Mouse (Mus musculus): ENCODE data around the gene Zfp609. TPM values are rescaled to one million over a fixed set of nuclear protein-coding genes. Genes with fewer than 3 reads are reported as not detected.
A peak's percentile ranks its signal among the peaks of the same experiment; 100 is the strongest.
"Not testable (repeated sequence)": the region's sequence is repeated elsewhere in the genome, so short reads cannot be mapped to it uniquely, and the experiment has no call there.

The Zfp609 gene
- polyA plus RNA-seq, 1 experiment from 2014 or later: 9.2 TPM

- DNase-seq: no peak
- 97% methylated on average over 3 of the region's 3 CpGs for WGBS
- H3K27me3 ChIP-seq (ENCODE audit: control insufficient read depth, insufficient read depth, low read length): no peaks in the 10 kb centered on the region
Measured at GRCm38 (mm10) chr9:65789788-65790187, 37.6 kb downstream of the Zfp609 start.

GRCm38 (mm10) chr9:65788556-65788955 is 38.8 kb downstream of the Zfp609 start:
- no peaks in the 10 kb centered on the region for H3K9me3 ChIP-seq (ENCODE audit: control insufficient read depth, low read length)
- no peak for ATAC-seq (ENCODE audit: low FRiP score, low TSS enrichment)
- no peak overlapping the region for H3K4me3 ChIP-seq (replicated peaks; ENCODE audit: low read depth, low read length)
- WGBS: 80% methylated on average over 4 of the region's 4 CpGs
- no peak overlapping the region for H3K9ac ChIP-seq (replicated peaks; ENCODE audit: low read length)
- H3K27ac ChIP-seq (replicated peaks; ENCODE audit: low read depth, low read length): 0 out of 2 replicates have a peak overlapping the region, but pooled peaks have one; percentile 8
- no peak overlapping the region for H3K4me2 ChIP-seq (ENCODE audit: low read length)
- no peaks in the 10 kb centered on the region for H3K27me3 ChIP-seq (ENCODE audit: control insufficient read depth, insufficient read depth, low read length)
- no peak for DNase-seq
- H3K36me3 ChIP-seq (ENCODE audit: control insufficient read depth, insufficient read depth, low read length): peaks cover 3% of the 10 kb centered on the region; the same call in 1 of the 2 replicates
- peaks cover 46% of the 10 kb centered on the region for H3K4me1 ChIP-seq (ENCODE audit: control insufficient read depth, insufficient read depth, low read length)

More at GRCm38 (mm10) chr9:65789788-65790187, 37.6 kb downstream of the Zfp609 start:
- no peak for ATAC-seq (ENCODE audit: low FRiP score, low TSS enrichment)
- H3K36me3 ChIP-seq (ENCODE audit: control insufficient read depth, insufficient read depth, low read length): peaks cover 10% of the 10 kb centered on the region; the same call in 1 of the 2 replicates
- no peak overlapping the region for H3K4me3 ChIP-seq (replicated peaks; ENCODE audit: low read depth, low read length)
- H3K9me3 ChIP-seq (ENCODE audit: control insufficient read depth, low read length): no peaks in the 10 kb centered on the region
- no peak overlapping the region for H3K27ac ChIP-seq (replicated peaks; ENCODE audit: low read depth, low read length)
- no peak overlapping the region for H3K4me2 ChIP-seq (ENCODE audit: low read length)
- H3K9ac ChIP-seq (replicated peaks; ENCODE audit: low read length): no peak overlapping the region
- peaks cover 53% of the 10 kb centered on the region for H3K4me1 ChIP-seq (ENCODE audit: control insufficient read depth, insufficient read depth, low read length)

GRCm38 (mm10) chr9:65787829-65788344 is 39.5 kb downstream of the Zfp609 start:
- Histone ChIP-seq H3K27ac (replicated peaks; ENCODE audit: low read depth, low read length) (peak overlapping the region; percentile 75), H3K9ac (replicated peaks; ENCODE audit: low read length) (no peak overlapping the region; the same call in 1 of the 2 replicates), H3K4me2 (ENCODE audit: low read length) (peak overlapping the region; percentile 10; the same call in 1 of the 2 replicates), H3K27me3 (ENCODE audit: control insufficient read depth, insufficient read depth, low read length) (no peaks in the 10 kb centered on the region), H3K4me1 (ENCODE audit: control insufficient read depth, insufficient read depth, low read length) (peaks cover 44% of the 10 kb centered on the region), H3K4me3 (replicated peaks; ENCODE audit: low read depth, low read length) (no peak overlapping the region), H3K36me3 (ENCODE audit: control insufficient read depth, insufficient read depth, low read length) (peaks cover under 1% of the 10 kb centered on the region; the same call in 1 of the 2 replicates), H3K9me3 (ENCODE audit: control insufficient read depth, low read length) (no peaks in the 10 kb centered on the region)
- ATAC-seq (ENCODE audit: low FRiP score, low TSS enrichment): no peak
- 66% methylated on average over 4 of the region's 4 CpGs for whole genome bisulfite sequencing
- DNase-seq: no peak

GRCm38 (mm10) chr9:65786885-65787787 is 40.2 kb downstream of the Zfp609 start:
- whole genome bisulfite sequencing: 37% methylated on average over 8 of the region's 8 CpGs
- ATAC-seq (ENCODE audit: low FRiP score, low TSS enrichment): no peak
- DNase-seq: peak; percentile 62
- Histone ChIP-seq H3K9ac (replicated peaks; ENCODE audit: low read length) (no peak overlapping the region; the same call in 1 of the 2 replicates), H3K27me3 (ENCODE audit: control insufficient read depth, insufficient read depth, low read length) (no peaks in the 10 kb centered on the region), H3K36me3 (ENCODE audit: control insufficient read depth, insufficient read depth, low read length) (no peaks in the 10 kb centered on the region), H3K4me2 (ENCODE audit: low read length) (peak overlapping the region; percentile 14), H3K4me3 (replicated peaks; ENCODE audit: low read depth, low read length) (no peak overlapping the region), H3K9me3 (ENCODE audit: control insufficient read depth, low read length) (no peaks in the 10 kb centered on the region), H3K27ac (replicated peaks; ENCODE audit: low read depth, low read length) (peak overlapping the region; percentile 75), H3K4me1 (ENCODE audit: control insufficient read depth, insufficient read depth, low read length) (peaks cover 39% of the 10 kb centered on the region)

- H3K36me3 ChIP-seq (ENCODE audit: control insufficient read depth, insufficient read depth, low read length): no peaks in the 10 kb centered on the region
- H3K27ac ChIP-seq (replicated peaks; ENCODE audit: low read depth, low read length): no peak overlapping the region
- H3K4me1 ChIP-seq (ENCODE audit: control insufficient read depth, insufficient read depth, low read length): peaks cover 28% of the 10 kb centered on the region
- 79% methylated on average over 4 of the region's 4 CpGs for WGBS
- no peak overlapping the region for H3K4me3 ChIP-seq (replicated peaks; ENCODE audit: low read depth, low read length)
- no peak for DNase-seq
- H3K9ac ChIP-seq (replicated peaks; ENCODE audit: low read length): no peak overlapping the region
- H3K27me3 ChIP-seq (ENCODE audit: control insufficient read depth, insufficient read depth, low read length): no peaks in the 10 kb centered on the region
- ATAC-seq (ENCODE audit: low FRiP score, low TSS enrichment): no peak
- H3K4me2 ChIP-seq (ENCODE audit: low read length): no peak overlapping the region
- no peaks in the 10 kb centered on the region for H3K9me3 ChIP-seq (ENCODE audit: control insufficient read depth, low read length)
Measured at GRCm38 (mm10) chr9:65785772-65786368, 41.5 kb downstream of the Zfp609 start.

- DNase-seq: not testable (repeated sequence)
- 97% methylated on average over 3 of the region's 3 CpGs for WGBS
Measured at GRCm38 (mm10) chr9:65779619-65780018, 47.7 kb downstream of the Zfp609 start.

GRCm38 (mm10) chr9:65776874-65777432 is 50.4 kb downstream of the Zfp609 start:
- no peak for ATAC-seq (ENCODE audit: low FRiP score, low TSS enrichment)
- H3K9ac ChIP-seq (replicated peaks; ENCODE audit: low read length): no peak overlapping the region

More at GRCm38 (mm10) chr9:65779619-65780018, 47.7 kb downstream of the Zfp609 start:
- not testable (repeated sequence) for H3K9ac ChIP-seq (replicated peaks; ENCODE audit: low read length); H3K4me2 ChIP-seq (ENCODE audit: low read length); H3K27me3 ChIP-seq (ENCODE audit: control insufficient read depth, insufficient read depth, low read length); H3K4me3 ChIP-seq (replicated peaks; ENCODE audit: low read depth, low read length); ATAC-seq (ENCODE audit: low FRiP score, low TSS enrichment); H3K36me3 ChIP-seq (ENCODE audit: control insufficient read depth, insufficient read depth, low read length); H3K9me3 ChIP-seq (ENCODE audit: control insufficient read depth, low read length); H3K27ac ChIP-seq (replicated peaks; ENCODE audit: low read depth, low read length)
- peaks cover 11% of the 10 kb centered on the region; the same call in 1 of the 2 replicates for H3K4me1 ChIP-seq (ENCODE audit: control insufficient read depth, insufficient read depth, low read length)

GRCm38 (mm10) chr9:65776137-65776872 is 51.1 kb downstream of the Zfp609 start:
- Histone ChIP-seq H3K9me3 (ENCODE audit: control insufficient read depth, low read length) (no peaks in the 10 kb centered on the region), H3K36me3 (ENCODE audit: control insufficient read depth, insufficient read depth, low read length) (no peaks in the 10 kb centered on the region), H3K4me1 (ENCODE audit: control insufficient read depth, insufficient read depth, low read length) (peaks cover 13% of the 10 kb centered on the region; the same call in 1 of the 2 replicates), H3K27me3 (ENCODE audit: control insufficient read depth, insufficient read depth, low read length) (no peaks in the 10 kb centered on the region), H3K4me2 (ENCODE audit: low read length) (no peak overlapping the region), H3K27ac (replicated peaks; ENCODE audit: low read depth, low read length) (no peak overlapping the region), H3K9ac (replicated peaks; ENCODE audit: low read length) (no peak overlapping the region), H3K4me3 (replicated peaks; ENCODE audit: low read depth, low read length) (no peak overlapping the region)
- WGBS: 7% methylated on average over 8 of the region's 8 CpGs
- ATAC-seq (ENCODE audit: low FRiP score, low TSS enrichment) (no peak), DNase-seq (no peak)

More at GRCm38 (mm10) chr9:65776874-65777432, 50.4 kb downstream of the Zfp609 start:
- Histone ChIP-seq H3K4me2 (ENCODE audit: low read length) (no peak overlapping the region), H3K27me3 (ENCODE audit: control insufficient read depth, insufficient read depth, low read length) (no peaks in the 10 kb centered on the region), H3K36me3 (ENCODE audit: control insufficient read depth, insufficient read depth, low read length) (no peaks in the 10 kb centered on the region), H3K9me3 (ENCODE audit: control insufficient read depth, low read length) (no peaks in the 10 kb centered on the region), H3K27ac (replicated peaks; ENCODE audit: low read depth, low read length) (no peak overlapping the region), H3K4me3 (replicated peaks; ENCODE audit: low read depth, low read length) (no peak overlapping the region), H3K4me1 (ENCODE audit: control insufficient read depth, insufficient read depth, low read length) (peaks cover 11% of the 10 kb centered on the region; the same call in 1 of the 2 replicates)
- 13% methylated on average over 1 of the region's 1 CpGs for WGBS
- no peak for DNase-seq

Measured in midbrain, embryonic 14.5 days (tissue).